Mouse (Mus musculus) cortical plate, adult 2 months (tissue): ENCODE measurements around the gene 3110070M22Rik. TPM values are rescaled to one million over a fixed set of nuclear protein-coding genes. Genes with fewer than 3 reads are reported as not detected.
"Not testable (repeated sequence)": the region's sequence is repeated elsewhere in the genome, so short reads cannot be mapped to it uniquely, and the experiment has no call there.

ENCODE experiments used
- H3K27ac ChIP-seq: fragments of 200-500 bp; 2 replicates; pipeline ENCODE4 v1.5.1; 2012; ENCODE audit warnings: low read length, control low read depth, inconsistent platforms; ENCODE audit not compliant: insufficient read depth
- H3K4me1 ChIP-seq: fragments of 200-500 bp; 2 replicates; pipeline ENCODE4 v1.6.1; 2011; ENCODE audit warnings: low read length; ENCODE audit not compliant: control insufficient read depth, insufficient read depth
- H3K4me3 ChIP-seq: fragments of 200-500 bp; 2 replicates; pipeline ENCODE4 v1.5.1; 2011; ENCODE audit warnings: mild to moderate bottlenecking, low read length, control low read depth; ENCODE audit not compliant: insufficient read depth
- CTCF ChIP-seq: fragments of 200-500 bp; IDR thresholded peaks from 2 replicates; pipeline ENCODE4 v1.5.1; 2011; ENCODE audit warnings: mild to moderate bottlenecking, control low read depth, low read length; ENCODE audit not compliant: insufficient read depth; ENCODE audit errors: extremely low read depth
- POLR2A ChIP-seq: fragments of 200-500 bp; IDR thresholded peaks from 2 replicates; pipeline ENCODE4 v1.6.1; 2011; ENCODE audit warnings: mild to moderate bottlenecking, low read length, control low read depth; ENCODE audit not compliant: insufficient read depth; ENCODE audit errors: extremely low read depth
- polyA plus RNA-seq: library from polyadenylated mRNA; depleted of rRNA; stranded (reverse); fragments of >200 nt; gene quantifications from 2 replicates; pipeline ENCODE4 v1.2.3, GENCODE M21; 2012; rRNA removed

The 3110070M22Rik gene
- 0.84 and 2.3 TPM in 2 replicates for polyA plus RNA-seq

DNA sequence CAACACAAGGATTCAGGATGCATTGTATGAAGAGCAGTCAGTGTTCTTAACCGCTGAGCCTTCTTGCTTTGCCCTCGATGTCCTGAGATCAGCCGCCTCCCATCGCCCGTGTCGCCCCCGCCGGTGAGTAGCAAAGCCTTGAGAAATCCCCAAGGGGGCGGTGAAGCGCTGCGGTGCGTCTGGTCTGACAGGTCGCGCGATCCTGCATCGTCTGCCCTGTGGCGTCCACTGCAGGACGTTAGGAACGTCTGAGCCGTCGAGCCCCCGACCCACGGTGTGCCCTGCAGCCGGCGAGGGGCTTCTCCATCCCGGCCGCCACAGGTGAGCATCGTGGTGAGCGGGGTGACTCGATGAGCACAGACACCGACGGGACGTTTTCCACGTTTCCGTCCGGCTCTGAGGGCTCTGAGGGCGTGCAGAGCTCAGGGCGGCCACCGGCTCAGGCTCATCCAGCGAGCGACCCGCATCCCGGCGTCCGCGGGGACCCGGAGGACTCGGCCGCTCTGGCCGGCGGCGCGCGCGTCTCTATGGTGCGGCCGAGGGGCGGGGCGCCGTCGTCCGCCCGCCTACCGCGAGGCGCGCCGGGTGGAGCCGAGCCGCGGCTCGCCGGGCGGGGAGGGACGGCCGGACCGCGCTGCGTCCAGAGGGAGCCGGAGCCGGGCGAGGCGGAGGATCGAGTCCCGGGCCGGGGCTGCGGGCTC is at the start of gene 3110070M22Rik, which contains the start of gene Tmem267:
TSS of gene 3110070M22Rik (minus strand) at position 504 of the 701 bp plus-strand sequence.
TSS of gene Tmem267 (plus strand) at position 160 of the 701 bp plus-strand sequence.
- Histone ChIP-seq H3K4me3 (no peak within 1 kb of the TSS; the same call in 1 of the 2 replicates), H3K27ac (peak within 1 kb of the TSS; percentile 92), H3K4me1 (no peaks in the 10 kb centered on the region)
- TF ChIP-seq POLR2A (0 out of 2 replicates have a peak, but pooled peaks have one; percentile 30), CTCF (no peak)

DNA sequence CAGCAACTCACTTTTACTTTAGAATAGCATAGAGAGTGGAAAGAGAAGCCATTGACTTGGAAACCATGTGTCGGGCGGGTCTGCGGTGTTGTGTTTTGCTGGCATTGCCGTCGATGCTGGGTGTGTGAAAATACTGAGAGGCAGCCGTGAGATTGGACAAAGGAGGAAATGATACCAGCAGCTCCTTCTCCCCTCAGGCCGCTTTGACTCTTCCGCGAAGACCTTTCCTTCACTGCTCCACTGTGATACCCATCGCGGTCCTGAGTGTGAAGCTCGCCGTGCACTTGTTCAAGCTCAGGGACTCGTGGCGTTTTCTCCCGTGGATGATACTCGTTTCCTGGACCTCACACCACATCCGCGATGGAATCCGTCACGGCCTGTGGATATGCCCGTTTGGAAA is 6.8 kb upstream of the 3110070M22Rik start:
- not testable (repeated sequence) for H3K27ac ChIP-seq, H3K4me1 ChIP-seq, H3K4me3 ChIP-seq

DNA sequence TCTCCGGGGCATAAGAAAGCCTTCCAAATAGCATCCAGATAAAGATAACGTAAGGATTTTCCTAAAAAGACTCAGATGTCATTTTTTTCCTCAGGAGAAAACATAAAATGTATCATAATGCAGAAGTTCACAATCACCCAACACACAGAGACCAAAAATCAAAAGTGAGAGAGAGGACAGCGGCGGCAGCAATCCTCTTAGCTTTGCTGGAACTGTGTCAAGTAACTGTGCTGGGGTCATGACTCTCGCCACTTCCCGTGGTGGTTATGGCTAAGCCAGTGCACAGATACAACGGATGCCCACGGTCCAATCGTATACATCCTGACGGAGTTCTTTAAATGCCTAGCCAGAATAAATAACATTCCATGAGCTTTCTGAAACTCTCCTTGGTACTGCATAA is 3.9 kb upstream of the 3110070M22Rik start:
- not testable (repeated sequence) for H3K4me3 ChIP-seq, H3K4me1 ChIP-seq, H3K27ac ChIP-seq

DNA sequence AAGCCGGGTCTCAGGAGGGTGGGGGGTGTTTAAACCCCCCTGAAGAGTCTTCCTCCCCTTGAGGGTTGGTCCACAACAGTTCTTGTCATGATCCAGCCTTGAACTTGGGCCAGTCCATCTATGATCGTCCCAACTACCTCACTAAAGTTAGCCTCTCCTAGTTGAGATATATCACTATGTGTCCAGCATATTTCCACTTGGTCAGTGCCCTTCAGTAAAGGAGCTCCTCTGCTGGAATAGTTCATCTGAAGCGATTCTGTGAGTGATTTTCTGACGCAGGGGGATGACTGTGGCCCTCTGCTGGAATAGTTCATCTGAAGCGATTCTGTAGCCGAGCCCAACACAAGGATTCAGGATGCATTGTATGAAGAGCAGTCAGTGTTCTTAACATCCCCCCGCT is 829 bp downstream of the 3110070M22Rik start:
- Histone ChIP-seq H3K4me1 (no peaks in the 10 kb centered on the region), H3K4me3 (no peak overlapping the region; the same call in 1 of the 2 replicates), H3K27ac (no peak overlapping the region)
- TF ChIP-seq CTCF (no peak), POLR2A (no peak)

DNA sequence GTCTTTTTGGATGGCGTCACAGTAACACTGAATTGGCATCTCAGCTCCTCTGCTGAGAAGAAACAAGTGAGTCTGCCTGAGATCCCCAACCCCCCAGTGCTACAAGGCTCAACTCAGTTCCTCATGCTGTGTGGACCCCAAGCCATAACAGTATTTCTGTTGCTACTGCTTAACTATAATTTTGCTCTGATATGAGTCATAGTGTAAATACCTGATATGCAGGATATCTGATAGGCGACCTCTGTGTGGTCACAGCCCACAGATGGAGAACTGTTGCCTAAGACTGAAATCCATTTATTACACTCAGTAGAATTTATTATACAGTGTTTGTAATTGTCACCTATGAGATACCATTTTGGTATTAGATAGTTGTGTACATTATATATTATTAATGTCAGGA is 10.4 kb downstream of the 3110070M22Rik start:
- H3K4me1 ChIP-seq, result no peaks in the 10 kb centered on the region
- no peak overlapping the region for H3K27ac ChIP-seq
- no peak for TF ChIP-seq POLR2A
- H3K4me3 ChIP-seq, result no peak overlapping the region

DNA sequence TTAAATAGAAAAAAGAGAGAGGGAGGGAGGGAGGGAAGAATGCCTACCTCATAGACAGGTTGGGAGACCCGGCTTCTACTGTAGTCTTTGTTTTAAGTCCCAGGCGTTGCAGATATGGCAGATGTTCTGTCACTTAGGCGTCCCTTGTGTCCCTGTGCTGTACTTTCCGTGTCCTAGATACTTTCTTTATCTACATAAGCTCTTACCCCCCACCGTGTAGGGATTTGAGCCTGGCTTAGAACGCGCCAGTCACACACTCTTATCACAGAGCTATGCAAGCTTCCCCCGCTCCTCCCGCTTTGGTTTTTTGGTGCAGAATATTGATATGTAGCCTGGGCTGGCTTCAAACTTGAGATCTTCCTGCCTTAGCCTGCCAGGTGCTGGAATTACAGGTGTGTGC is 11.6 kb downstream of the 3110070M22Rik start:
- TF ChIP-seq CTCF (no peak), POLR2A (no peak)
- no peak overlapping the region for H3K27ac ChIP-seq
- H3K4me1 ChIP-seq, result no peaks in the 10 kb centered on the region
- H3K4me3 ChIP-seq, result no peak overlapping the region

DNA sequence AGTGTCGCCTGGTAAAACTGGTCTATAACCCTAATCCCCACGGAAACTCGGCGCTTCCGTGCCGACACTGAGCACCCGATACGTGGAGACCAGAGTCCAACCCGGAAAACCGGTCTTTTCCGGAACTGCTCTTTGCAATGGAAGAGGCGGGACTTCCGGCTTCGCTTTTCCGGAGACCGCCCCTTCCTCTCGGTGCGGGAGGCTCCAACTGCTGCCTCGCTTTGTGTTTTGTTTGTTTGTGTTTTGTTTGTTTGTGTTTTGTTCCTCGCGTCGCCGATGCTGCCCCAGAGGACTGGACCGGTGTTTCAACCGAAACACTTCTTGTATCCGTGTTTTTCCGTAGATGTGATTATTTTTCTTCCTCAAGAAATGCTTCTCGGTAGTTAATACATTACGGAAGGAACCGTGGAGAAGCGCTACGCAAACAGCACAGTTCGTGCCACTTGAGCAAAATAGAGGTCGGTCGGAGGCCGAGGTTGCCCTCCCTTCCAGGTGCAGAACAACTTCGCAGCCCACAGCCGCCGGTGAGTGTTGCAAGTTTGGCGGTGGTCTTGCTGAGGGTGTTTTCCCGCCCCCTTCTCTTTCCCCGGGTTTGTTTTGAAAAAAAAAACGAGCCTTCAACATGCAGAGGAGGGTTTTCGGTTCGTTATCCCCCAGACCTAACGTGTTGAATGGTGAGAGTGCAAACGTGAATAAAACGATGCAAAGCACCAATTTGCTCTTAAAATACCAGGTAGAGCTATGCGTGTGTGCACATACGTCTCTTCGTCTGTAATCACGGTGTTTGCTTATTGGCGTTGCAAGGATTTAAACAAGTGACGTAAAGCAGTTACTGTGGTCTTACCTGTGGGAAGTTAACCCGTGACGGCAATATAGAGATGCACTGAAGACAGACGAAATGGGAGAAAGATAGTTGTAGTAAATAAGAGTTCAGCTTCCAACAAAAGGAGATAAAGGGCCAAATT is 25.3 kb downstream of the 3110070M22Rik start, which contains the start of gene 4833420G17Rik:
TSS of gene 4833420G17Rik (plus strand) at position 173 of the 965 bp plus-strand sequence.
- peaks cover 2% of the 10 kb centered on the region; the same call in 1 of the 2 replicates for H3K4me1 ChIP-seq
- peak within 1 kb of the TSS; percentile 36; the same call in 1 of the 2 replicates for H3K27ac ChIP-seq
- H3K4me3 ChIP-seq, result peak within 1 kb of the TSS; percentile 96
- TF ChIP-seq CTCF (no peak), POLR2A (peak; percentile 94)

DNA sequence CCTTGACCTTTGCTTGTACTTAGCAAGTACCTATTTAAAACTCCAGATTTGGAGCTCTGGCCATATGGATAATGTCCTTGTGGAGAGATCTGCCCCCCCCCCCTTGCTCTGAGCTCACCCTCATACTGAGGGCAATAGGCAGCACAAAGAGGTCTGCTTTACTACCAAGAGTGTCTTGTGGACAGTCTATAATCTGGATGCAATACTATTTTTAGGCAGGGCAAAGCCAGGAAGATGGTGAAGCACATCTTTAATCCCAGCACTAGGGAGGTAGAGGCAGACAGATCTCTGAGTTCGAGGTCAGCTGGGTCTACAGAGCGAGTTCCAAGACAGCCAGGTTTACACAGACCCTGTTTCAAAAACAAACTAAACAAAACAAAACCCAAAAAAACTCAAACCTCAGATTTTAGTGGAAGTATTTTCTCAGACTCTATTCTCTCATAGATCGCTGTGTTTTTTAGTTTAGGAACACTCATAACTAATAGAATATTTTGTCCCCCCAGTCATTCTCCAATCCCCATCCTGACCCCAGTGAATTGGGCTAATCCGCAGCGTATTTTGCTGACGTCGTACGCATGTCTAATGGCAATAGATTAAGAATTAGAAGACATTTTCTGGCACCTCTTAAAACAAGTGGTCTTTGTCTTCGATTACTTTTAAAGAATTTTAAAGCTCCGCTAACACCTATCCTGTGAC is 26.1 kb downstream of the 3110070M22Rik start:
- TF ChIP-seq CTCF (no peak), POLR2A (no peak)
- Histone ChIP-seq H3K4me3 (peak overlapping the region; percentile 96), H3K4me1 (peaks cover 2% of the 10 kb centered on the region; the same call in 1 of the 2 replicates), H3K27ac (no peak overlapping the region)

DNA sequence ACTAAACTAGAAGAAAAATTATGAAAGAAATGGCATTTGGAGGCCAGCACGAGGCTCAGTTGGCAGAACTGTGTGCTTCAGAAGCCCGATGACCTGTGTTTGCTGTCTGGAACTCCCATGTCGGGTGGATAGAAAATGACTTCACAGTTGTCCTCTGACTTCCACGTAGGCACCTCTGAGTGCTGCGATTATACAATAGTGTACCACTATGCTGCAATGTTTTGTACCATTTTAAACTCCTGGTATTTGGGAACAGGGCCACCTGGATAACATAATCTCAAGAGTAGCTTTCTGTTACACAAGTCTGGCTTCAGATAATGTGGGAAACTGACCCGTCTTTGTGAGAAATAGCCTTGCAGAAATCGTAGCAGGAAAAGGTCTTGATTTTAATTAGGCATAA is 31.8 kb downstream of the 3110070M22Rik start:
- no peak overlapping the region for H3K27ac ChIP-seq
- TF ChIP-seq CTCF (no peak), POLR2A (no peak)
- no peaks in the 10 kb centered on the region for H3K4me1 ChIP-seq
- no peak overlapping the region for H3K4me3 ChIP-seq
